Mouse (Mus musculus) hindbrain, embryonic 15.5 days (tissue): ENCODE data around the gene Scnn1a. TPM values are rescaled to one million over a fixed set of nuclear protein-coding genes. Genes with fewer than 3 reads are reported as not detected.

ENCODE experiments used
- ATAC-seq: fragments of 200-750 bp; cut with Nextera tagmentation; 2 replicates; pipeline ENCODE4 v1.8.0; 2017; ENCODE audit warnings: low read depth, moderate number of reproducible peaks, moderate TSS enrichment; ENCODE audit not compliant: low FRiP score
- H3K27ac ChIP-seq: fragments of 300-500 bp; sonication (generic); replicated peaks from 2 replicates; pipeline ENCODE4 v1.5.1; 2015; ENCODE audit warnings: mild to moderate bottlenecking, inconsistent platforms
- H3K27me3 ChIP-seq: fragments of 300-500 bp; sonication (generic); 2 replicates; pipeline ENCODE4 v1.6.1; 2015; ENCODE audit warnings: control low read depth, inconsistent platforms
- H3K36me3 ChIP-seq: fragments of 300-500 bp; sonication (generic); 2 replicates; pipeline ENCODE4 v1.6.1; 2015; ENCODE audit warnings: control low read depth, inconsistent platforms
- H3K4me1 ChIP-seq: fragments of 300-500 bp; sonication (generic); replicated peaks from 2 replicates; pipeline ENCODE4 v1.6.1; 2015; ENCODE audit warnings: control low read depth, inconsistent platforms
- H3K4me2 ChIP-seq: fragments of 300-500 bp; sonication (generic); 2 replicates; pipeline ENCODE4 v1.6.1; 2015; ENCODE audit warnings: moderate library complexity, mild to moderate bottlenecking, inconsistent platforms
- H3K4me3 ChIP-seq: fragments of 300-500 bp; sonication (generic); 2 replicates; pipeline ENCODE4 v1.5.1; 2015; ENCODE audit warnings: mild to moderate bottlenecking, inconsistent platforms
- H3K9ac ChIP-seq: fragments of 300-500 bp; sonication (generic); 2 replicates; pipeline ENCODE4 v1.6.1; 2015; ENCODE audit warnings: inconsistent platforms
- H3K9me3 ChIP-seq: fragments of 300-500 bp; sonication (generic); 2 replicates; pipeline ENCODE4 v1.6.1; 2016; ENCODE audit warnings: control low read depth, inconsistent platforms
- WGBS: fragments of 180-500 bp; shearing (Covaris S2); methylation state at CpG from one replicate; pipeline ENCODE4 v1.1.7; 2015; 5-methylcytosine and 5-hydroxymethylcytosine counted together
- polyA plus RNA-seq: library from polyadenylated mRNA; unstranded; fragments of >200 nt; fragmentation: Nextera tagmentation; extraction: Ambion mirVana; gene quantifications from 2 replicates; pipeline ENCODE4 v1.2.1, GENCODE M21; 2015

Scnn1a gene
- polyA plus RNA-seq, 1 experiment from 2014 or later, result 0.41 TPM

GRCm38 (mm10) chr6:125367758-125368371 lies 47.4 kb downstream of the Scnn1a start:
- Histone ChIP-seq H3K36me3 (no peaks in the 10 kb centered on the region), H3K27ac (no peak overlapping the region), H3K27me3 (peaks cover 21% of the 10 kb centered on the region), H3K4me2 (no peak overlapping the region), H3K4me3 (no peak overlapping the region), H3K9me3 (no peaks in the 10 kb centered on the region), H3K9ac (no peak overlapping the region), H3K4me1 (peaks cover 18% of the 10 kb centered on the region)
- no peak for ATAC-seq
- WGBS, result 38% methylated on average over 4 of the region's 4 CpGs

GRCm38 (mm10) chr6:125377042-125377441 lies 56.6 kb downstream of the Scnn1a start:
- no peaks in the 10 kb centered on the region for H3K36me3 ChIP-seq
- WGBS, result 39% methylated on average over 6 of the region's 6 CpGs
- no peak overlapping the region for H3K27ac ChIP-seq
- H3K9me3 ChIP-seq, result no peaks in the 10 kb centered on the region
- H3K4me3 ChIP-seq, result no peak overlapping the region
- no peak overlapping the region for H3K9ac ChIP-seq
- H3K4me2 ChIP-seq, result no peak overlapping the region
- ATAC-seq, result no peak
- H3K27me3 ChIP-seq, result peaks cover 49% of the 10 kb centered on the region
- H3K4me1 ChIP-seq, result peaks cover 17% of the 10 kb centered on the region

GRCm38 (mm10) chr6:125377582-125378451 lies 57.4 kb downstream of the Scnn1a start:
- H3K4me2 ChIP-seq, result no peak overlapping the region
- H3K4me3 ChIP-seq, result no peak overlapping the region
- no peak overlapping the region for H3K9ac ChIP-seq
- H3K27me3 ChIP-seq, result peaks cover 54% of the 10 kb centered on the region
- H3K4me1 ChIP-seq, result peaks cover 17% of the 10 kb centered on the region
- peak; percentile 32; the same call in 1 of the 2 replicates for ATAC-seq
- no peaks in the 10 kb centered on the region for H3K36me3 ChIP-seq
- 35% methylated on average over 16 of the region's 16 CpGs for WGBS
- no peak overlapping the region for H3K27ac ChIP-seq
- no peaks in the 10 kb centered on the region for H3K9me3 ChIP-seq

GRCm38 (mm10) chr6:125378621-125379020 lies 58.2 kb downstream of the Scnn1a start:
- H3K9me3 ChIP-seq, result no peaks in the 10 kb centered on the region
- peaks cover 54% of the 10 kb centered on the region for H3K27me3 ChIP-seq
- no peaks in the 10 kb centered on the region for H3K36me3 ChIP-seq
- no peak for ATAC-seq
- no peak overlapping the region for H3K9ac ChIP-seq
- H3K4me2 ChIP-seq, result no peak overlapping the region
- H3K4me3 ChIP-seq, result no peak overlapping the region
- H3K4me1 ChIP-seq, result peaks cover 17% of the 10 kb centered on the region
- H3K27ac ChIP-seq, result no peak overlapping the region
- WGBS, result 17% methylated on average over 6 of the region's 6 CpGs

- Histone ChIP-seq H3K4me1 (peaks cover 17% of the 10 kb centered on the region), H3K36me3 (no peaks in the 10 kb centered on the region), H3K27ac (no peak overlapping the region), H3K27me3 (peaks cover 54% of the 10 kb centered on the region), H3K4me2 (peak overlapping the region; percentile 77), H3K4me3 (peak overlapping the region; percentile 35), H3K9me3 (no peaks in the 10 kb centered on the region), H3K9ac (no peak overlapping the region)
- no peak for ATAC-seq
- 2% methylated on average over 9 of the region's 9 CpGs for WGBS
Measured at GRCm38 (mm10) chr6:125379781-125380180, 59.3 kb downstream of the Scnn1a start.

GRCm38 (mm10) chr6:125380372-125381360 lies 60.2 kb downstream of the Scnn1a start, which contains the start of gene Plekhg6:
Gene Plekhg6, minus strand, starts transcription at chr6:125380793.
- peaks cover 17% of the 10 kb centered on the region for H3K4me1 ChIP-seq
- no peak within 1 kb of the TSS for H3K27ac ChIP-seq
- WGBS, result 9% methylated on average over 39 of the region's 40 CpGs
- H3K9me3 ChIP-seq, result no peaks in the 10 kb centered on the region
- ATAC-seq, result peak; percentile 5; the same call in 1 of the 2 replicates
- H3K4me2 ChIP-seq, result peak within 1 kb of the TSS; percentile 77
- H3K27me3 ChIP-seq, result peaks cover 54% of the 10 kb centered on the region
- H3K36me3 ChIP-seq, result no peaks in the 10 kb centered on the region
- 0 out of 2 replicates have a peak within 1 kb of the TSS, but pooled peaks have one; percentile 13 for H3K9ac ChIP-seq
- H3K4me3 ChIP-seq, result peak within 1 kb of the TSS; percentile 35

GRCm38 (mm10) chr6:125382024-125382423 lies 61.6 kb downstream of the Scnn1a start:
- ATAC-seq, result no peak
- Histone ChIP-seq H3K4me3 (no peak overlapping the region), H3K4me1 (peaks cover 17% of the 10 kb centered on the region), H3K9me3 (no peaks in the 10 kb centered on the region), H3K27me3 (peaks cover 53% of the 10 kb centered on the region), H3K4me2 (no peak overlapping the region), H3K27ac (no peak overlapping the region), H3K36me3 (no peaks in the 10 kb centered on the region), H3K9ac (no peak overlapping the region)
- 72% methylated on average over 2 of the region's 2 CpGs for WGBS

- H3K4me3 ChIP-seq, result no peak overlapping the region
- H3K4me1 ChIP-seq, result peaks cover 4% of the 10 kb centered on the region
- no peak overlapping the region for H3K4me2 ChIP-seq
- H3K27me3 ChIP-seq, result peaks cover 20% of the 10 kb centered on the region
- H3K9ac ChIP-seq, result no peak overlapping the region
- WGBS, result 66% methylated on average over 11 of the region's 11 CpGs
- no peak overlapping the region for H3K27ac ChIP-seq
- H3K36me3 ChIP-seq, result no peaks in the 10 kb centered on the region
- H3K9me3 ChIP-seq, result no peaks in the 10 kb centered on the region
- ATAC-seq, result no peak
Measured at GRCm38 (mm10) chr6:125385066-125385974, 64.9 kb downstream of the Scnn1a start.

- no peak for ATAC-seq
Measured at GRCm38 (mm10) chr6:125386080-125386479, 65.6 kb downstream of the Scnn1a start.

GRCm38 (mm10) chr6:125389853-125390252 lies 69.4 kb downstream of the Scnn1a start:
- Histone ChIP-seq H3K4me2 (no peak overlapping the region), H3K27ac (no peak overlapping the region), H3K9me3 (no peaks in the 10 kb centered on the region), H3K9ac (no peak overlapping the region), H3K27me3 (no peaks in the 10 kb centered on the region), H3K4me3 (no peak overlapping the region), H3K36me3 (no peaks in the 10 kb centered on the region), H3K4me1 (no peaks in the 10 kb centered on the region)
- ATAC-seq, result no peak
- whole genome bisulfite sequencing, result 88% methylated on average over 5 of the region's 5 CpGs

More at GRCm38 (mm10) chr6:125386080-125386479, 65.6 kb downstream of the Scnn1a start:
- WGBS, result 83% methylated on average over 6 of the region's 6 CpGs
- no peak overlapping the region for H3K9ac ChIP-seq
- H3K4me3 ChIP-seq, result no peak overlapping the region
- no peaks in the 10 kb centered on the region for H3K36me3 ChIP-seq
- peaks cover 13% of the 10 kb centered on the region for H3K27me3 ChIP-seq
- no peak overlapping the region for H3K27ac ChIP-seq
- no peak overlapping the region for H3K4me2 ChIP-seq
- no peaks in the 10 kb centered on the region for H3K4me1 ChIP-seq
- no peaks in the 10 kb centered on the region for H3K9me3 ChIP-seq
